Mouse (Mus musculus) myocyte (in vitro differentiated cells): ENCODE results near the gene Csk. TPM values are rescaled to one million over a fixed set of nuclear protein-coding genes. Genes with fewer than 3 reads are reported as not detected.

Experiments
- H3K27me3 ChIP-seq: one replicate; pipeline ENCODE4 v1.6.1; 2011; ENCODE audit not compliant: control insufficient read depth, insufficient read depth, insufficient read length
- H3K36me3 ChIP-seq: one replicate; pipeline ENCODE4 v1.6.1; 2011; ENCODE audit not compliant: control insufficient read depth, insufficient read depth
- H3K4me2 ChIP-seq: one replicate; pipeline ENCODE4 v1.6.1; 2011; ENCODE audit warnings: low read depth, control low read depth
- H3K4me3 ChIP-seq: one replicate; pipeline ENCODE4 v1.5.1; 2011; ENCODE audit warnings: mild to moderate bottlenecking, control low read depth, moderate library complexity
- H3K79me2 ChIP-seq: one replicate; pipeline ENCODE4 v1.6.1; 2011; ENCODE audit not compliant: control insufficient read depth, insufficient read depth
- H3ac ChIP-seq: one replicate; pipeline ENCODE4 v1.6.1; 2011; ENCODE audit not compliant: control insufficient read depth, insufficient read length
- CEBPB ChIP-seq: IDR thresholded peaks from 2 replicates; pipeline ENCODE4 v1.6.1; 2011; ENCODE audit warnings: mild to moderate bottlenecking, moderate library complexity; ENCODE audit not compliant: poor library complexity, insufficient read depth, severe bottlenecking
- E2F4 ChIP-seq: IDR thresholded peaks from one replicate; pipeline ENCODE4 v1.6.1; 2011; ENCODE audit warnings: mild to moderate bottlenecking, control low read depth, moderate library complexity; ENCODE audit not compliant: insufficient read depth
- MAX ChIP-seq: IDR thresholded peaks from one replicate; pipeline ENCODE4 v1.6.1; 2011; ENCODE audit warnings: low read depth, mild to moderate bottlenecking, control low read depth
- MYOD1 ChIP-seq, 3 experiments: IDR thresholded peaks; one replicate each; pipeline ENCODE4 v1.6.1; 2011; ENCODE audit warnings: control low read depth in 2 of 3, low read depth in 2 of 3, mild to moderate bottlenecking in 2 of 3, moderate library complexity in 1 of 3; ENCODE audit not compliant: insufficient read length in 2 of 3, control insufficient read depth in 1 of 3
- MYOG ChIP-seq, 3 experiments: IDR thresholded peaks; one replicate each; pipeline ENCODE4 v1.6.1; 2011; ENCODE audit warnings: control low read depth in 2 of 3, low read depth in 2 of 3, mild to moderate bottlenecking in 2 of 3; ENCODE audit not compliant: insufficient read length in 2 of 3, control insufficient read depth in 1 of 3, insufficient read depth in 1 of 3
- POLR2A ChIP-seq: IDR thresholded peaks from one replicate; pipeline ENCODE4 v1.6.1; 2011; ENCODE audit warnings: low read depth, mild to moderate bottlenecking, control low read depth, moderate library complexity; ENCODE audit not compliant: insufficient read length
- POLR2AphosphoS2 ChIP-seq: IDR thresholded peaks from one replicate; pipeline ENCODE4 v1.6.1; 2011; ENCODE audit warnings: low read depth, control low read depth; ENCODE audit not compliant: insufficient read length
- REST ChIP-seq: IDR thresholded peaks from one replicate; pipeline ENCODE4 v1.6.1; 2011; ENCODE audit warnings: mild to moderate bottlenecking, control low read depth, moderate library complexity; ENCODE audit not compliant: insufficient read depth, insufficient read length
- SRF ChIP-seq: IDR thresholded peaks from one replicate; pipeline ENCODE4 v1.6.1; 2011; ENCODE audit warnings: low read depth; ENCODE audit not compliant: control insufficient read depth, insufficient read length
- TCF3 ChIP-seq: IDR thresholded peaks from one replicate; pipeline ENCODE4 v1.6.1; 2011; ENCODE audit warnings: low read depth, control low read depth; ENCODE audit not compliant: insufficient read length
- USF1 ChIP-seq: IDR thresholded peaks from one replicate; pipeline ENCODE4 v1.6.1; 2011; ENCODE audit warnings: low read depth, mild to moderate bottlenecking, control low read depth, moderate library complexity
- polyA plus RNA-seq: library from polyadenylated mRNA; unstranded; fragments of >200 nt; fragmentation: generic; extraction: Trizol; gene quantifications from one replicate; pipeline ENCODE4 v1.2.1, GENCODE M21; 2012; ENCODE audit warnings: missing spikeins

Gene Csk
- polyA plus RNA-seq, 1 experiment, result 76.7 TPM

GRCm38 (mm10) chr9:57612587-57612986, 40.8 kb downstream of the Csk start:
- Histone ChIP-seq H3K36me3 (no peaks in the 10 kb centered on the region), H3K4me2 (no peak overlapping the region), H3K27me3 (no peaks in the 10 kb centered on the region), H3ac (no peak overlapping the region), H3K79me2 (no peaks in the 10 kb centered on the region), H3K4me3 (no peak overlapping the region)
- TF ChIP-seq POLR2AphosphoS2, result no peak
- peak in 1 of 3 experiments; percentile 12 for TF ChIP-seq MYOG (IDR thresholded peaks at IDR 0.05; ENCODE audit: control insufficient read depth in 1 of 3, insufficient read depth in 1 of 3, insufficient read length in 2 of 3, low read depth in 2 of 3)

- H3K27me3 ChIP-seq, result no peaks in the 10 kb centered on the region
- no peak for TF ChIP-seq CEBPB
- TF ChIP-seq MAX, result no peak
- peak in 2 of 3 experiments; percentile 40 to 63 for TF ChIP-seq MYOG (IDR thresholded peaks at IDR 0.05; ENCODE audit: control insufficient read depth in 1 of 3, insufficient read depth in 1 of 3, insufficient read length in 2 of 3, low read depth in 2 of 3)
- no peak for TF ChIP-seq E2F4
- TF ChIP-seq REST, result no peak
- no peak for TF ChIP-seq USF1
- peak in 1 of 3 experiments; percentile 35 for TF ChIP-seq MYOD1 (IDR thresholded peaks at IDR 0.05; ENCODE audit: control insufficient read depth in 1 of 3, insufficient read length in 2 of 3, low read depth in 2 of 3)
- TF ChIP-seq TCF3, result no peak
- H3ac ChIP-seq, result no peak overlapping the region
- no peaks in the 10 kb centered on the region for H3K36me3 ChIP-seq
- H3K4me3 ChIP-seq, result no peak overlapping the region
- H3K79me2 ChIP-seq, result no peaks in the 10 kb centered on the region
- no peak overlapping the region for H3K4me2 ChIP-seq
These were observed 43.0 kb downstream of the Csk start for GRCm38 (mm10) chr9:57610359-57610826.

- H3K4me2 ChIP-seq, result no peak overlapping the region
- H3K27me3 ChIP-seq, result no peaks in the 10 kb centered on the region
- H3K36me3 ChIP-seq, result no peaks in the 10 kb centered on the region
- H3K4me3 ChIP-seq, result no peak overlapping the region
- no peak overlapping the region for H3ac ChIP-seq
- no peaks in the 10 kb centered on the region for H3K79me2 ChIP-seq
- TF ChIP-seq REST (peak; percentile 83), POLR2A (no peak)
These were observed 43.6 kb downstream of the Csk start for GRCm38 (mm10) chr9:57609803-57610202.

GRCm38 (mm10) chr9:57606139-57606851, 47.1 kb downstream of the Csk start, which contains the start of gene Cplx3:
TSS of gene Cplx3 (minus strand) at chr9:57606281.
- H3K4me2 ChIP-seq, result no peak within 1 kb of the TSS
- no peaks in the 10 kb centered on the region for H3K27me3 ChIP-seq
- H3K4me3 ChIP-seq, result no peak within 1 kb of the TSS

GRCm38 (mm10) chr9:57605503-57605902, 47.9 kb downstream of the Csk start:
- H3ac ChIP-seq, result no peak overlapping the region
- no peak overlapping the region for H3K4me2 ChIP-seq
- TF ChIP-seq USF1 (no peak), MYOD1 (IDR thresholded peaks at IDR 0.05; ENCODE audit: control insufficient read depth in 1 of 3, insufficient read length in 2 of 3, low read depth in 2 of 3) (no peak), POLR2AphosphoS2 (no peak), REST (no peak), SRF (no peak), POLR2A (no peak), CEBPB (no peak), MAX (no peak), TCF3 (no peak)
- no peaks in the 10 kb centered on the region for H3K79me2 ChIP-seq
- H3K4me3 ChIP-seq, result no peak overlapping the region
- H3K36me3 ChIP-seq, result no peaks in the 10 kb centered on the region
- H3K27me3 ChIP-seq, result no peaks in the 10 kb centered on the region

More at GRCm38 (mm10) chr9:57606139-57606851, 47.1 kb downstream of the Csk start, which contains the start of gene Cplx3:
- H3ac ChIP-seq, result no peak within 1 kb of the TSS
- no peaks in the 10 kb centered on the region for H3K36me3 ChIP-seq
- no peaks in the 10 kb centered on the region for H3K79me2 ChIP-seq
- TF ChIP-seq SRF, result no peak
- TF ChIP-seq E2F4, result no peak
- peak; percentile 91 for TF ChIP-seq REST
- no peak for TF ChIP-seq CEBPB
- TF ChIP-seq MYOG (IDR thresholded peaks at IDR 0.05; ENCODE audit: control insufficient read depth in 1 of 3, insufficient read depth in 1 of 3, insufficient read length in 2 of 3, low read depth in 2 of 3), result no peak
- no peak for TF ChIP-seq MYOD1 (IDR thresholded peaks at IDR 0.05; ENCODE audit: control insufficient read depth in 1 of 3, insufficient read length in 2 of 3, low read depth in 2 of 3)
- no peak for TF ChIP-seq TCF3
